Mouse (Mus musculus) intestine, embryonic 16.5 days (tissue): ENCODE data around the gene Nr1i3. TPM values are rescaled to one million over a fixed set of nuclear protein-coding genes. Genes with fewer than 3 reads are reported as not detected.

ENCODE experiments used
- ATAC-seq: fragments of 200-750 bp; cut with Nextera tagmentation; 2 replicates; pipeline ENCODE4 v1.8.0; 2017; ENCODE audit warnings: moderate TSS enrichment, moderate library complexity
- H3K27ac ChIP-seq: fragments of 300-500 bp; sonication (generic); 2 replicates; pipeline ENCODE4 v1.5.1; 2014; ENCODE audit warnings: mild to moderate bottlenecking, low read length
- H3K27me3 ChIP-seq: fragments of 300-500 bp; sonication (generic); replicated peaks from 2 replicates; pipeline ENCODE4 v1.6.1; 2014; ENCODE audit warnings: low read length, control low read depth, mixed read lengths; ENCODE audit not compliant: control insufficient read depth, insufficient read depth
- H3K36me3 ChIP-seq: fragments of 300-500 bp; sonication (generic); 2 replicates; pipeline ENCODE4 v1.6.1; 2014; ENCODE audit warnings: low read length, control low read depth; ENCODE audit not compliant: control insufficient read depth, insufficient read depth
- H3K4me1 ChIP-seq: fragments of 300-500 bp; sonication (generic); 2 replicates; pipeline ENCODE4 v1.6.1; 2014; ENCODE audit warnings: low read length, control low read depth, mixed read lengths; ENCODE audit not compliant: control insufficient read depth, insufficient read depth
- H3K4me2 ChIP-seq: fragments of 300-500 bp; sonication (generic); 2 replicates; pipeline ENCODE4 v1.6.1; 2014; ENCODE audit warnings: low read depth, low read length, control low read depth
- H3K4me3 ChIP-seq: fragments of 300-500 bp; sonication (generic); 2 replicates; pipeline ENCODE4 v1.5.1; 2014; ENCODE audit warnings: mild to moderate bottlenecking, low read length
- H3K9ac ChIP-seq: fragments of 300-500 bp; sonication (generic); 2 replicates; pipeline ENCODE4 v1.6.1; 2014; ENCODE audit warnings: low read depth, low read length
- H3K9me3 ChIP-seq: fragments of 300-500 bp; sonication (generic); 2 replicates; pipeline ENCODE4 v1.6.1; 2016; ENCODE audit warnings: low read length, control low read depth; ENCODE audit not compliant: control insufficient read depth
- WGBS: fragments of 180-500 bp; shearing (Covaris S2); extraction: QIAGEN DNeasy Blood & Tissue Kit; methylation state at CpG from one replicate; pipeline ENCODE4 v1.1.7; 2014; 5-methylcytosine and 5-hydroxymethylcytosine counted together
- polyA plus RNA-seq: library from polyadenylated mRNA; unstranded; fragments of >200 nt; fragmentation: Nextera tagmentation; extraction: Ambion mirVana; gene quantifications from 2 replicates; pipeline ENCODE4 v1.2.1, GENCODE M21; 2015

Nr1i3 gene
- polyA plus RNA-seq = 18.7 and 21.7 TPM in 2 replicates

DNA sequence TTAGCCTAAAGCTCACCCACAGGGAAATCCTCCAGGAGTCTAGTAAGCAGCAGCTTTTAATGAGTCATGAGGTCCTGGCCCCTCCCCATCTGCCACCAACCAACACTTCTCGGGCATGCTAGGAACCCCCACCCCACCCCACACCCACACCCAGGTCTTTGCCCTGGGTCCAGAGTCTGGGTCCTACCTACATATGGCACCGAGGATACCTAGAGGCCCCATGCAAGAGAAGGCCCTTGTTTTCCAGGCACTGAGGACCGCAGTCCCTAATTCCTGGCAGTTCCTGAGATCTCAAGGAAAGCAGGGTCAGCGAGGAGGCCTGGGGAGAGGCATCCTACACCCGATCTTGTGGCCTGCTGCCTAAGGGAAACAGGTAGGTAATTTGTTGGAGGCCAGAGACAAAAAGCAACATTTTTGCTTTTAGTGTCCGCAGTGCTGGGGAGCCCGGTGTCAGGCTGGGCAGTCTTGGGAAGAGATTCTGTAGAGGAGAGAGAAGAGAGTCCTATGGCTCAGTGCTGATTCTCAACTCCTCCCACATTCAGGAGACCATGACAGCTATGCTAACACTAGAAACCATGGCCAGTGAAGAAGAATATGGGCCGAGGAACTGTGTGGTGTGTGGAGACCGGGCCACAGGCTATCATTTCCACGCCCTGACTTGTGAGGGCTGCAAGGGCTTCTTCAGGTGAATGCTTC, at the start of gene Nr1i3:
Gene Nr1i3 (plus strand): TSS at position 170 of the 696 bp plus-strand sequence.
- peak within 1 kb of the TSS; percentile 34 for H3K4me2 ChIP-seq
- 62% methylated on average over 10 of the region's 10 CpGs for WGBS
- H3K36me3 ChIP-seq = 0 out of 2 replicates have a peak, but pooled peaks cover 2% of the 10 kb centered on the region
- H3K9me3 ChIP-seq = no peaks in the 10 kb centered on the region
- 0 out of 2 replicates have a peak, but pooled peaks cover 6% of the 10 kb centered on the region for H3K4me1 ChIP-seq
- H3K27ac ChIP-seq = peak within 1 kb of the TSS; percentile 81
- peak; percentile 97 for ATAC-seq
- H3K9ac ChIP-seq = peak within 1 kb of the TSS; percentile 56
- H3K27me3 ChIP-seq = no peaks in the 10 kb centered on the region
- H3K4me3 ChIP-seq = peak within 1 kb of the TSS; percentile 39

DNA sequence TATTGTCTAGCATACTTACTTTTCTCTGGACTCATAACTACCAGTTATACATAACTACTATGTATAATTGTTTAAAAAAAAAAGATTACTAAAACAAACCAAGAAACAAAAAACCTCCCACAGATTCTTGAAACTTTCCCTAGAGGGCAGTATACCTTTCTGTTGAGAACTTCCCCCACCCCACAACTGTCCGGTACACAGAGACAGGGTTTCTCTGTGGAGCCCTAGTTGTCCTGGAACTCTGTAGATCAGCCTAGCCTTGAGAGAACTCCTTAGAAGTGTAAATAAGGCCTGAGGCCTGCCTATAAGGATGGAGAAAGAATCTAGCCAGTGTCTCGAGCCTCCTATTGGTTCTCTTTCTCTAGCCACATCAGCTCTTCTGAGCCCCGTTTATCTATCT, 49.5 kb upstream of the Nr1i3 start:
- peaks cover 2% of the 10 kb centered on the region; the same call in 1 of the 2 replicates for H3K4me1 ChIP-seq
- no peak overlapping the region for H3K9ac ChIP-seq
- ATAC-seq = no peak
- no peaks in the 10 kb centered on the region for H3K9me3 ChIP-seq
- H3K27ac ChIP-seq = no peak overlapping the region
- no peaks in the 10 kb centered on the region for H3K27me3 ChIP-seq
- 47% methylated on average over 3 of the region's 3 CpGs for WGBS
- no peaks in the 10 kb centered on the region for H3K36me3 ChIP-seq
- H3K4me3 ChIP-seq = no peak overlapping the region
- H3K4me2 ChIP-seq = no peak overlapping the region

DNA sequence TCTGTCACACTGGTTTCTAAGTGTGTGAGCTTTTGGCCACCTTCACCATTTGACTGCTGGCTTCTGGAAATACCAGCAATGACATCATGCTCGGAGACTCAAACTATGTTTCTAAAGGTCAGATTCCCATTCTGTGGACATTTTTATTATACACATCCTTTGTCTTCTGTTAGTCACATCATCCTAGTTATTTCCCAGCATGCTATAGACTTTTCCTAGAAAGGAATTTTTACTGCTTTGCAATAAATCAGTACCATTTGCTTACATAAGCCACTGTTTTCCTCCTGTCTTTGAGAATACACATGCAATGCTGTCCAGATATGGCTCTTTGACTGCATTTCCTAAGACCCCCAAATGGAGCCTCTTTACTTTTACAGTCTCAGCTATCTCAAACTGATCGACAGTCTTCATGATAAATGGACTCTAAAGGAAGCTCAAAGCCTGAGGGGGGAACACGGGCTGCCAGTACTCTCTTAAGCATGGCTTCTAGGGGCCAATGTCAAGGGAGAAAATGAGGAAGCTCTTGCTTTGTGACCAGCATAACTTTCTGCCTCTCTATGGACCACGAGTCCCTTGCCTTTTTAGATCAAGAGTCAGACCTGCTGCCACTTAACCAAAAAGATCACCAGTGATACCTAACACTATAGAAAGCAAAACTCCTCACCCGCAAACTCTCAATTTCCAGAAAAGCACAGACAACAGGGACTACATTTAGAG, 48.0 kb upstream of the Nr1i3 start:
- Histone ChIP-seq H3K27me3 (no peaks in the 10 kb centered on the region), H3K4me2 (no peak overlapping the region), H3K9me3 (no peaks in the 10 kb centered on the region), H3K36me3 (no peaks in the 10 kb centered on the region), H3K4me1 (no peaks in the 10 kb centered on the region; the same call in 1 of the 2 replicates), H3K27ac (no peak overlapping the region), H3K9ac (no peak overlapping the region), H3K4me3 (no peak overlapping the region)
- WGBS = 38% methylated on average over 5 of the region's 5 CpGs
- ATAC-seq = peak; percentile 41; the same call in 1 of the 2 replicates

DNA sequence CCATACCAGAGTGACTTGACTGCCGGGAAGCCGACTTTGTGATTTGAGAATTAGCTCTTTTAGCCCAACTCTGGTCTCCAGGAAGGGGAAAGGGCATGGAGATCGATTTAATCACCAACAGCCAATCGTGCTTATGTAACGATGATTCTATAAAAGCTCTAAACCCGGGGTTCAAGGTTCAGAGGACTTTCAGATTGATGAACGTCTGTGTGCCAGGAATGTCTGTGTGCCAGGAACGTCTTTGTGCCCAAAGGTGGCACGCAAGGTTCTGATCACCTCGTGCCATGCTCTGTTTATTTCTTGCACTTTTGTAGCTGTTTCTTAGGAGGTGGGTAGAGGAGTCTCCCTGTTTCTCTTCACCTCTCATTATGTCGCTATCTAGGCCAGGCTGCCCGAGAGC, 44.9 kb upstream of the Nr1i3 start:
- H3K27ac ChIP-seq = no peak overlapping the region
- peaks cover 3% of the 10 kb centered on the region; the same call in 1 of the 2 replicates for H3K4me1 ChIP-seq
- H3K9me3 ChIP-seq = no peaks in the 10 kb centered on the region
- no peak overlapping the region for H3K4me2 ChIP-seq
- no peaks in the 10 kb centered on the region for H3K36me3 ChIP-seq
- H3K9ac ChIP-seq = no peak overlapping the region
- no peak for ATAC-seq
- WGBS = 87% methylated on average over 12 of the region's 12 CpGs
- no peaks in the 10 kb centered on the region for H3K27me3 ChIP-seq
- no peak overlapping the region for H3K4me3 ChIP-seq

DNA sequence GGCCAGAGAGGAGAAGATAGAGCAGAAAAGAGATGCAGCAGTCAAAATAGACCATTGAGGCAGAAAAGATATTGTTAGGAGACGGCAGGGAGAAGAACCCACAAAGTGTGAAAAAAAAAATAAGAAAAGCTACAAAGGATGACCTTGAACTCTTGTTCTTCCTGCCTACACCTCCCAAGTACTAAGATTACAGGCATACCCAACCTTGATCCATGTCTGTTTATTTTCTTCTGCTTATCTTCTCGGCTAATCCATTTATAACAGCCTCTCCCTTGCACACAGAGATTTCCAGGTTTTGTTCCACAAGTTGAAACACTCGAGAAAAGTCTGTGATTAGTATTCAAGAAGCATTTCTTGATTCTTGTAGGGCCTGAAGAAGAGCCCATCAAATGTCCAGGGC, 43.9 kb upstream of the Nr1i3 start:
- Histone ChIP-seq H3K4me3 (no peak overlapping the region), H3K27ac (peak overlapping the region; percentile 82), H3K27me3 (no peaks in the 10 kb centered on the region), H3K9ac (no peak overlapping the region), H3K4me1 (peaks cover 3% of the 10 kb centered on the region; the same call in 1 of the 2 replicates), H3K9me3 (no peaks in the 10 kb centered on the region), H3K4me2 (no peak overlapping the region), H3K36me3 (no peaks in the 10 kb centered on the region)
- ATAC-seq = peak; percentile 61
- WGBS = 28% methylated on average over 3 of the region's 3 CpGs

DNA sequence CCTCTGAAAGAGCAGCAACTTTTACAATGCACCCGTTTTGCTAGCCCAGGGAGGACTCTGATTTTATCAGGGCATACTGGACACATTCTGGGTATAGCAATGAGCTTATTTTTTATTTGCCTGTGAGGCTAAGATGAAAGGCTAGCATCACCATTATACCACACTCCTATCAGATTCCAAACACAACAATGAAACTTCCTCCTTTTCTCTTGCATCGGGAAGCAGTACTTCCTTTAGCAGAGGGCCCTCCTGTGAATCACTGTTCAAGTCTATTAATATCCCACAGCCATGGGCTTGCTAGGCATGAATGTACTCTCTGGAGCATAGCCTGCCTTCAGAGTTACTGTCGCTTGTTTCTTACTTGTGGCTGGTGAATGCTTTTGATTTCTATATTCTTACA, 42.6 kb upstream of the Nr1i3 start:
- Histone ChIP-seq H3K36me3 (no peaks in the 10 kb centered on the region), H3K27ac (peak overlapping the region; percentile 82), H3K9me3 (no peaks in the 10 kb centered on the region), H3K9ac (no peak overlapping the region), H3K4me1 (peaks cover 3% of the 10 kb centered on the region; the same call in 1 of the 2 replicates), H3K4me2 (no peak overlapping the region), H3K4me3 (no peak overlapping the region), H3K27me3 (no peaks in the 10 kb centered on the region)
- 49% methylated on average over 3 of the region's 3 CpGs for WGBS
- ATAC-seq = peak; percentile 45

DNA sequence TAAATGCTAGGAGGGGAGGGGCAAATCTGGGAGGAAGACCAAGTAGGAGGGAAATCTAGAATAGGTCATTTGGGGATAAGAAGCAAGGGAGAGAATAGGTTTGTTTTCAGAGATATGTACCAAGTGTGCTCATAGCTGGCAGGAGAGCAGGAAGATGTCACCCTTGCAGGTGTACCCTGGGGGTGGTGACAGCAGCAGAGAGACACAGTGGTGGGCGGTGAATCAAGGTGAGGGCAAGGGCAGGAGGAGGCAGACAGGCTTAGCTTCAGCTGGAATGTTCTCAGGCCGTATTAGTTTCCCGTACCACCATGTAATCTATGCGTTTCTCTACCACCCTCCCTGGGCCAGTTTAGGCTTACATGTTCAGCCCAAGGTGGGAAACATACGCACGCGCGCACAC, 41.0 kb upstream of the Nr1i3 start:
- H3K4me2 ChIP-seq = no peak overlapping the region
- no peaks in the 10 kb centered on the region for H3K27me3 ChIP-seq
- 96% methylated on average over 8 of the region's 8 CpGs for WGBS
- ATAC-seq = no peak
- H3K27ac ChIP-seq = no peak overlapping the region
- H3K4me1 ChIP-seq = peaks cover 3% of the 10 kb centered on the region; the same call in 1 of the 2 replicates
- no peaks in the 10 kb centered on the region for H3K9me3 ChIP-seq
- no peaks in the 10 kb centered on the region for H3K36me3 ChIP-seq
- no peak overlapping the region for H3K9ac ChIP-seq
- no peak overlapping the region for H3K4me3 ChIP-seq

DNA sequence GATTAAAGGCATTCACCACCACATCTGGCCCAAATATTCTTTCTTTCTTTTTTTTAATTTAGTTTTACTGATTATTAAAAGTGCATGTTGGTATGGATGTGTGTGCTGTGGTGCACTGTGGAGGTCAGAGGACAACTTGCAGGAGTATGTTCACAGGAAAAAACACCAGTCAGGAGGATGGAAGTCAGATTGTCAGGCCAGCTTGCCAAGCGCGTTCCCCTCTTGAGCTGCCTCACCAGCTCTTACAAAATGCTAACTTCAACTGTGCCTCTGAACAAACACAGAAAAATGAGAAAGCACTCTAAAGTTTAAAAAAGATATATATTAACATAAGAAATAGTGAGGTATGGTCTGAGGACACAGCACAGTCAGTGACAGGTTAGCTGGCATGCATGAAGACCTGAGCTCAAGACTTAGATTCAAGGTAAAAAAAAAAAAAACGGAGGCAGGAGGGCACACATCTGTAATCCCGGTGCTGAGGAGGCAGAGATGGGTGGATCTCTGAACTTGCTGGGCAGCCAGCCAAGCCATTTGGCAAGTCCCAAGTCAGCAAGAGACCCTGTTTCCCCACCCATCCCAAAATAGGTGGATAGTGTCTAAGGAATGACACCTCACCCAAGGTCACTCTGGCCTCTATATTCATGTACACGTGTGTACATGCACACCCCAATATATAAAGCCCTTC, 34.1 kb upstream of the Nr1i3 start:
- no peak overlapping the region for H3K27ac ChIP-seq
- H3K27me3 ChIP-seq = no peaks in the 10 kb centered on the region
- 0 out of 2 replicates have a peak, but pooled peaks cover 5% of the 10 kb centered on the region for H3K4me1 ChIP-seq
- no peaks in the 10 kb centered on the region for H3K9me3 ChIP-seq
- no peak overlapping the region for H3K4me2 ChIP-seq
- H3K36me3 ChIP-seq = no peaks in the 10 kb centered on the region
- no peak for ATAC-seq
- 78% methylated on average over 5 of the region's 5 CpGs for WGBS
- no peak overlapping the region for H3K9ac ChIP-seq
- H3K4me3 ChIP-seq = no peak overlapping the region

DNA sequence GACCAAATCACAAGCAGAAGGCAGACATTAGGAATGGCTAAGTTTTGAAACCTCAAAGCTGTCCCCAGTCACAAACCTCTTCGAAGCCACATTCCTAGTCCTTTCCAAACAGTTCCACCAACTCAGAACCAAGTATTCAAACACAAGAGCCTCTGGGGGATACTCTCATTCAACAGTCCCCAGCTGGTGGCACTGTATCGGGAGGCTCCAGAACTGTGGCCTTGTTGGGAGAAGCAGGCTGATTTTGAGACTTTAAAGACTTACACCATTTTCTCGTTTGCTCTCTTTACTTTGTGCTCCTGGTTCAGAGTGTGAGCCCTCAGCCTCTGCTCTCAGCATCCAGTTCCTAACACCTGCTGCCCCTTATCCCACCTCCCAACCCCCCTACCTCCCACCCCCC, 30.7 kb upstream of the Nr1i3 start:
- WGBS = 86% methylated on average over 3 of the region's 3 CpGs
- Histone ChIP-seq H3K36me3 (no peaks in the 10 kb centered on the region), H3K27ac (no peak overlapping the region), H3K9ac (no peak overlapping the region), H3K4me2 (no peak overlapping the region), H3K4me1 (0 out of 2 replicates have a peak, but pooled peaks cover 5% of the 10 kb centered on the region), H3K9me3 (no peaks in the 10 kb centered on the region), H3K27me3 (no peaks in the 10 kb centered on the region), H3K4me3 (no peak overlapping the region)
- ATAC-seq = no peak
